Mouse (Mus musculus) embryonic facial prominence, embryonic 15.5 days (tissue): ENCODE measurements around the gene Pik3r6. TPM values are rescaled to one million over a fixed set of nuclear protein-coding genes. Genes with fewer than 3 reads are reported as not detected.

Experiments
- ATAC-seq: fragments of 200-750 bp; cut with Nextera tagmentation; 2 replicates; pipeline ENCODE4 v1.8.0; 2017; ENCODE audit warnings: low read depth, moderate TSS enrichment; ENCODE audit not compliant: insufficient number of reproducible peaks, low FRiP score, low TSS enrichment
- H3K27ac ChIP-seq: fragments of 300-500 bp; sonication (generic); replicated peaks from 2 replicates; pipeline ENCODE4 v1.5.1; 2015; ENCODE audit warnings: mild to moderate bottlenecking, inconsistent platforms
- H3K27me3 ChIP-seq: fragments of 300-500 bp; sonication (generic); 2 replicates; pipeline ENCODE4 v1.6.1; 2015; ENCODE audit warnings: inconsistent platforms
- H3K36me3 ChIP-seq: fragments of 300-500 bp; sonication (generic); 2 replicates; pipeline ENCODE4 v1.6.1; 2015; ENCODE audit warnings: mild to moderate bottlenecking, inconsistent platforms
- H3K4me1 ChIP-seq: fragments of 300-500 bp; sonication (generic); 2 replicates; pipeline ENCODE4 v1.6.1; 2015; ENCODE audit warnings: inconsistent platforms
- H3K4me2 ChIP-seq: fragments of 300-500 bp; sonication (generic); replicated peaks from 2 replicates; pipeline ENCODE4 v1.6.1; 2015; ENCODE audit warnings: mild to moderate bottlenecking, inconsistent platforms
- H3K4me3 ChIP-seq: fragments of 300-500 bp; sonication (generic); replicated peaks from 2 replicates; pipeline ENCODE4 v1.5.1; 2015; ENCODE audit warnings: mild to moderate bottlenecking, inconsistent platforms
- H3K9ac ChIP-seq: fragments of 300-500 bp; sonication (generic); 2 replicates; pipeline ENCODE4 v1.6.1; 2015; ENCODE audit warnings: inconsistent platforms
- H3K9me3 ChIP-seq: fragments of 300-500 bp; sonication (generic); replicated peaks from 2 replicates; pipeline ENCODE4 v1.6.1; 2016; ENCODE audit warnings: inconsistent platforms
- WGBS: fragments of 180-500 bp; shearing (Covaris S2); methylation state at CpG from one replicate; pipeline ENCODE4 v1.1.7; 2015; 5-methylcytosine and 5-hydroxymethylcytosine counted together
- polyA plus RNA-seq: library from polyadenylated mRNA; unstranded; fragments of >200 nt; fragmentation: Nextera tagmentation; extraction: Ambion mirVana; gene quantifications from 2 replicates; pipeline ENCODE4 v1.2.1, GENCODE M21; 2015

Gene Pik3r6
- polyA plus RNA-seq: 2.7 and 3.9 TPM in 2 replicates

DNA sequence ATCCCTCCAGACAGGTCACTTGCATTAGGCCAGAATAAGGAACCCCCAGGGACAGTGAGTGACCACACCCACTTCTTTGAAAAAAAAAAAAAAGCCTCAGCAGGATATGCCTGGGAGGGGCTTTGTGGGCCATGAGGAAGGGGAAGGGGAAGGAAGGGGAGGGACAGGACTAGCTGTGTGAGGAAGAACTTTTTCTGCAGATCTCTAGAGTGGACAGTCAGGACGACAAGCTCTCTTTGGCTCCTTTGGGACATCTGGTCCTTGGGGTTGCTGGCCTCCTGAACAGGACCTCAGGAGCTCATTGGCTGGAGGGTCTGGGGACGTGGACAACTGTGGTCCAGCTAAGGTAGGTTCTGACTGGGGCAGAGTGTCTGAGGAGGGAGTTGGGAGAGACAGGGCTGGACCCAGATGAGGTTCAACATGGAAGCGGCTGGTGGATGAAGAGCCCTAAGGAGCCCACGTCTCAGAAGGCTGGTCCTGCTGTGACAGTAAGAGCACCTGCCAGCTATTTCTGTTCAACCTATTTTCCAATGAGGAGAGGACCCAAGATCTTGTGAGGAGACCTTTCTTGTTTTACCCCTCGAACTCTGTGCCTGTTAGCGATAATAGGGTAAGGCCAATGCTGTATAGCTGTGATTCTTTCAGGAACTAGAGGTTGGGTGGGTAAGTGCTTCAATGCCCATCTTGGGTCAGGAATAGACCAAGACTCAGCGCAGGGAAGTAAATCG lies at the start of gene Pik3r6:
Gene Pik3r6 (plus strand): TSS at position 118 of the 728 bp plus-strand sequence.
- 83% methylated on average over 8 of the region's 8 CpGs for whole genome bisulfite sequencing
- Histone ChIP-seq H3K4me1 (no peaks in the 10 kb centered on the region), H3K9ac (no peak within 1 kb of the TSS), H3K36me3 (no peaks in the 10 kb centered on the region), H3K27me3 (no peaks in the 10 kb centered on the region), H3K27ac (no peak within 1 kb of the TSS), H3K4me2 (0 out of 2 replicates have a peak within 1 kb of the TSS, but pooled peaks have one; percentile 8), H3K4me3 (peak within 1 kb of the TSS; percentile 11; the same call in 1 of the 2 replicates), H3K9me3 (no peaks in the 10 kb centered on the region)
- ATAC-seq: no peak

DNA sequence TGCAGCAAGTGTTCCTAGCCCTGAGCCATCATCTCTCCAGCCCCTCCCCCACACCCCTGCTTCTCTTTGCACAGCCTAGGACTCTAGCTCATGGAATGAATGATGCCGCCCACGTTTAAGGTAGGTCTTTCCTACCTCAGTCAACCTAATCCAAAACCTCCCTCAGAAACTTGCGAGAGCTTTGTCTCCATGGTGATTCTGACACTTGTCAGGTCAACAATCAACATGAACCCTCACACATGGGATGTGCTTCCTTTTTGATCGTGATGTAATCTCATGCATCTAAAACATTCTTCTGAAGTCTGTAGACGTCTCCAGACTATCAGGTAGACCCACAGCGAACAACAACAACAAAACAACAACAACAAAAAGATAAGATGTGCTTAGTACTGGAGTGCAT lies 49.5 kb upstream of the Pik3r6 start:
- H3K9me3 ChIP-seq: no peaks in the 10 kb centered on the region
- H3K27ac ChIP-seq: no peak overlapping the region
- WGBS: 70% methylated on average over 6 of the region's 6 CpGs
- H3K36me3 ChIP-seq: no peaks in the 10 kb centered on the region
- no peak overlapping the region for H3K4me2 ChIP-seq
- no peak overlapping the region for H3K9ac ChIP-seq
- peaks cover 9% of the 10 kb centered on the region; the same call in 1 of the 2 replicates for H3K4me1 ChIP-seq
- H3K4me3 ChIP-seq: no peak overlapping the region
- no peak for ATAC-seq
- H3K27me3 ChIP-seq: no peaks in the 10 kb centered on the region

DNA sequence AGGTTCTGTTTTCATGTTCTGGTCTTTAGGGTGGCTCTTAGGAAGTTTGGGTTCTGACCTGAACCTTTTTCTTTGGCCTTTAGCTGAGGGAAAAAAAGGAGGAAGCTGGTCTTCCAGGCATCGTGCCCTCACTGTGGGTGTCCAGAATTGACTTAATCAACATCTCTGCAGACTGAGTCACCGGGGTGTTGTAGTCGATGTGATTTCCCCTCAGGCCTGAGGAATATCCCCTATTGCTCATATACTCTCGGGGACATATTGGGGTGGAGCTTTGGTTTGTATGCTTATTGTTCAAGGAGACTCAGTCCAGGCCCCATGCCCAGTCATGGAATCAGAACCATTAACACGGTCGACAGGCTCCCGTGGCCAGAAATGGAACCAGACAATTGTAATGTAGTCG lies 44.7 kb upstream of the Pik3r6 start:
- Histone ChIP-seq H3K9me3 (no peaks in the 10 kb centered on the region), H3K4me2 (no peak overlapping the region), H3K9ac (no peak overlapping the region), H3K27ac (no peak overlapping the region), H3K27me3 (0 out of 2 replicates have a peak, but pooled peaks cover 7% of the 10 kb centered on the region), H3K4me1 (no peaks in the 10 kb centered on the region), H3K36me3 (no peaks in the 10 kb centered on the region), H3K4me3 (no peak overlapping the region)
- 75% methylated on average over 8 of the region's 8 CpGs for WGBS
- no peak for ATAC-seq

DNA sequence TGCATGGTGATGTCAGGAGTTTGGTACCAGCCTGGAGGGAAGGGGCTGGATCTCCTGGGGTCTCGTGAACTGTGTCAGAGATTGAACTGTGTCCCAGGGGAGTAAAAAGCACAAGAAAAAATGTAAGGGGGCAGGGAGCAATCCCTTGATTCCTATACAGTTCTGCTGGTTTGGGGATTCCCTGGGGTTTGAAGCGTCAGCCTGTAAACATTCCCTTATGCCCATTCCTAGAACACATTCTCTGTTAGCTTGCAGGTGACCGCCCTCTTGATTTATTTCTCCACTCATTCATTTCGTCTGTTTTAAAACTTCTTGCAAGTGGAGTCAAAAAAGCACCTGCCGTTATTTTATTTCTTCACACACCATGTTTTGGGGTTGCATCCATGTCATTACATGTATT lies 43.8 kb upstream of the Pik3r6 start:
- WGBS: 73% methylated on average over 5 of the region's 5 CpGs
- no peaks in the 10 kb centered on the region for H3K9me3 ChIP-seq
- no peak overlapping the region for H3K27ac ChIP-seq
- H3K36me3 ChIP-seq: no peaks in the 10 kb centered on the region
- no peak overlapping the region for H3K4me2 ChIP-seq
- H3K4me3 ChIP-seq: no peak overlapping the region
- no peaks in the 10 kb centered on the region for H3K4me1 ChIP-seq
- H3K9ac ChIP-seq: no peak overlapping the region
- no peak for ATAC-seq
- 0 out of 2 replicates have a peak, but pooled peaks cover 12% of the 10 kb centered on the region for H3K27me3 ChIP-seq

DNA sequence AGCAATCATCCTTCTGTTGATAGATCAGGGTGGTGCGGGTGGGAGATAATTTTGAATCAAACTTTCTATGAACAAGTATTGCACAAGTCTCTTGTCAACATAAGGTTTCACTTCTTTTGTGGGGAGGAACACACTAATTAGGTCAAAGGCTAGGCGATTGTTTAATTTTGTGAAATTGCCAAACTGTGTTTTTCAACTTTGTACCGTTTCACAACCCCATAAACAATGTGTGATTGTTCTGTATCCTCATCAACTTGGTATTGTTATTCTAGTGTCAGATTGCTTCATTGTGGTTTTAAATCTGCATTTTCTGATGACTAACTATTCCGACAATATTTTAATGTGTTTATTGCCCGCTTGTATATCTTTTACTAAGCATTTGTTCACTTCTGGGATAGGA lies 43.3 kb upstream of the Pik3r6 start:
- Histone ChIP-seq H3K4me1 (no peaks in the 10 kb centered on the region), H3K27me3 (0 out of 2 replicates have a peak, but pooled peaks cover 12% of the 10 kb centered on the region), H3K27ac (no peak overlapping the region), H3K36me3 (no peaks in the 10 kb centered on the region), H3K4me2 (no peak overlapping the region), H3K9me3 (no peaks in the 10 kb centered on the region), H3K4me3 (no peak overlapping the region), H3K9ac (no peak overlapping the region)
- 71% methylated on average over 5 of the region's 5 CpGs for WGBS
- no peak for ATAC-seq

DNA sequence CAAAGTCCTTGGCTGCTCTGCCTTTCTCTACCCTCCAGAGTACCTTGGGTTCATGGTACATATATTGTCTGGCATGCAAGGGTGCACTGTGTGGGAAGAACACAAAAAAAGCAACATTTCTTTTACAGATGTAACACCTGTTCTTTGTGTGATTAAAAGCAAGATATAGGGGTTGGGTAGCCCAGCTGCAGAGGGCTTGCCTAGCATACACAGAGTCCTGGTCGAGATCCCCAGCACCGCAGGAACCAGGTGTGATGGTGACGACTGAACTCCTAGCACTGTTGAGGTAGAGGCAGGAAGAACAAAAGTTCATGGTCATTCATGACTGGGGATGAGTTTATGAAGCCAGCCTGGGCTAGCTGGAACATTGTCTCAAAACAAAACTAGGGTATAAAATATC lies 40.1 kb upstream of the Pik3r6 start:
- no peak for ATAC-seq
- H3K9ac ChIP-seq: no peak overlapping the region
- 72% methylated on average over 3 of the region's 3 CpGs for WGBS
- no peaks in the 10 kb centered on the region for H3K9me3 ChIP-seq
- no peak overlapping the region for H3K4me3 ChIP-seq
- H3K4me1 ChIP-seq: no peaks in the 10 kb centered on the region
- H3K27ac ChIP-seq: no peak overlapping the region
- H3K4me2 ChIP-seq: no peak overlapping the region
- H3K27me3 ChIP-seq: 0 out of 2 replicates have a peak, but pooled peaks cover 12% of the 10 kb centered on the region
- no peaks in the 10 kb centered on the region for H3K36me3 ChIP-seq

DNA sequence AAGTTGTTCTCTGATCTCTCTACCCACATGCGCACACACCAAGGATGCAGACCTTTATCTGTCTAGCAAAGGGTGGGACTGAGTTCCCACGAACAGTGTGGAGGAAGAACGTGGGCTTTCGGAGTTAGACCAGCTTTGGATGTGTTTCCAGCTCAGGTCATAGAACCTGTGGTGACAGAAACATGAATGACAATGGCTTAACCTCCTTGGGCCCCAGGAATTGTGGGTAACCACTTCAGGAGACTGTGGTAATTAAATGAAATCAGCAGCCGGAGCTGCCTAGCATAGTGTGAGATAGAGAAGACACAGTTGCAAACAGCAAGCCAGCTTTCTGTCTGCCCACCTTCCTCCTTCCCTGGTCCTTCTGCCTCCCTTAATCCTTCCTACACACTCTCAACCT lies 38.6 kb upstream of the Pik3r6 start:
- H3K9me3 ChIP-seq: no peaks in the 10 kb centered on the region
- no peak overlapping the region for H3K4me2 ChIP-seq
- no peak for ATAC-seq
- 0 out of 2 replicates have a peak, but pooled peaks cover 12% of the 10 kb centered on the region for H3K27me3 ChIP-seq
- WGBS: 71% methylated on average over 5 of the region's 5 CpGs
- no peaks in the 10 kb centered on the region for H3K36me3 ChIP-seq
- H3K4me3 ChIP-seq: no peak overlapping the region
- H3K9ac ChIP-seq: no peak overlapping the region
- no peak overlapping the region for H3K27ac ChIP-seq
- H3K4me1 ChIP-seq: no peaks in the 10 kb centered on the region

DNA sequence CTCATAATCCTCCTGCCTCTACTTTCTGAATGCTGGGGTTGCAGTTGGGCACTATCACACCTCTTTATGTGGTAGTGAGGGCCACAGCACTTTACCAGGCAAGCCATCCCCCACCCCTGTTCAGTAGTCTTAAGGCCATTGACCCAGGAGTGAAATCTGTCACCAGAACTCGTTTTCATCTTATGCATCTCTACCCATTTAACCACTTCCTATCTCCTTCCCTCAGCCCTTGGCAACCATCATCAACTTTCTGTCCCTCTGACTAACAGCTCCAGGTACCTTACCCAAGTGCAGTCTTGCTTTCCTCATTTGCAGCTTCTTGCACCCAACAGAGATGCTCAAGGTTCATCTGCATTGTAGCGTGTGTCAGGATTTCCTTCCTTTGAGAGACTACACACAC lies 37.7 kb upstream of the Pik3r6 start:
- Histone ChIP-seq H3K4me2 (no peak overlapping the region), H3K27ac (no peak overlapping the region), H3K4me1 (no peaks in the 10 kb centered on the region), H3K4me3 (no peak overlapping the region), H3K27me3 (0 out of 2 replicates have a peak, but pooled peaks cover 12% of the 10 kb centered on the region), H3K36me3 (no peaks in the 10 kb centered on the region), H3K9me3 (no peaks in the 10 kb centered on the region), H3K9ac (no peak overlapping the region)
- WGBS: 62% methylated on average over 2 of the region's 2 CpGs
- no peak for ATAC-seq

DNA sequence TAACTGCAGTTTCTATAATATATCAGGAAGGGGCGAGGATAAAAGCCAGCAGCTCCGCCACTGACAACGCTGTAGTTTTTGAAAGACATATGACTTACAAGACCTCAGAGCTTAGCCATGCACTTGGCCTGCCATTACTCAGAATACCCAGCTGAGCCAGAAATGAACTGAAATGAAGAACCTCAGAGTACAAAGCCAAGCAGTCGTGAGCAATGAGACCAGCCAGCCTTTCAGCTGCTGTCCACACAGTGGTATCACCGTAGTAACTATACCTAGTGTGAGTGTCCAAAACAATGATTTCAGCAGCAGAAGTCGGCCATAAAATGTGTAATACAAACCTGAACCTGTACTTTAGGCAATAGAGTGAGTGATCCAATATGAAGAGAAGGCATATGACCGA lies 35.4 kb upstream of the Pik3r6 start:
- Histone ChIP-seq H3K4me2 (no peak overlapping the region), H3K4me1 (no peaks in the 10 kb centered on the region), H3K9me3 (no peaks in the 10 kb centered on the region), H3K9ac (no peak overlapping the region), H3K27me3 (0 out of 2 replicates have a peak, but pooled peaks cover 5% of the 10 kb centered on the region), H3K4me3 (no peak overlapping the region), H3K27ac (no peak overlapping the region), H3K36me3 (no peaks in the 10 kb centered on the region)
- ATAC-seq: no peak
- 81% methylated on average over 7 of the region's 7 CpGs for WGBS

DNA sequence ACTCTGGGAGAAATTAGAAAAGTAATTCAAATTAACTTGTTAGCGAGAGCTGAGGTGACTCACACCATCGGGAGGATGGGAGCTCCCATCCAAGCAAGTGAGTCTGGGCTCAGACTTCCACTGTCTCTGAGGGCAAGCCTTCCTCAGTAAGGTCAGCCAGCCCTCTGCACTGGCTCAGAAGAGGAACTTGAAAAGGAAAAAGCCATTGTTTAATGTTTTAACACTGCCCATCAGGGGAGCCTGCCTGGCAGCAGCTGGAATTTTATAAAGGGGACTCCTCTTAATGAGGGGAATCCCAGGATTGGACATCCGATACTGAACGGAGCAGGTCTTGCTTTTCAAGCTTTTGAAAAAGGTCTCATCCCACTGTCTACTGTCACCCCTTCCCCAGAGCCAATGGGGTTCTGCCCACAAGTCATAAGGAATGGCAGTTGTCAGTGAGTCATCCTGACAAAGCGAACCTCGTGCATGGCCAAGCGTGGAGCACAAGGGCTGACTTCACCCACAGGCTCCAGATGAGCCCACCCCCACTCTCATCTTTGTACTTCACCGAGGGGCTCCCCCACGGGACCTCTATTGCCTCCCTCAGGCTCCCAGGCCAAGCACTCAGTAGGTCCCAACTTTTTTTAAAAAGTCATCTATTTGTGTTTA lies 34.7 kb upstream of the Pik3r6 start:
- Histone ChIP-seq H3K4me2 (no peak overlapping the region), H3K27ac (no peak overlapping the region), H3K4me1 (no peaks in the 10 kb centered on the region), H3K36me3 (no peaks in the 10 kb centered on the region), H3K4me3 (no peak overlapping the region), H3K9me3 (no peaks in the 10 kb centered on the region), H3K9ac (no peak overlapping the region), H3K27me3 (0 out of 2 replicates have a peak, but pooled peaks cover 5% of the 10 kb centered on the region)
- ATAC-seq: no peak
- WGBS: 68% methylated on average over 9 of the region's 9 CpGs

DNA sequence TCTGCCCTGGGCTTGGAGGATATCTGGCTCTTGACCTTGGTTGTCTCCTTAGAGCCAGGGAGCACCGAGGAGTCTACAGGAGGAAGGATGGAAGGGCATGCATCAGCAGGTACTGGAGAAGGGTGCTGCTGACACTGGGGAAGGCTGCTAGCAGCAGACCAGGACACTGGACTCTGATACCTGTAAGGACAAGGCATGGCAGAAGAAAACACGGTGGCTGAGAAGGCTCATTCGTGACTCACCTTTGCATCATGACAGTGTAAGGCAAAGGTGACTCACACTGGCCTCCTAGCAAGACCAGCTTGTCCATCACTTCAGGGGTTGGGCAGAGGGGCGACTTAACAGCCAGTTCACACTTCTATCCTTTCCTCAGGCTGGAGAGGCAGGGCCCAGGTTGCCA lies 33.9 kb upstream of the Pik3r6 start:
- 73% methylated on average over 4 of the region's 4 CpGs for WGBS
- ATAC-seq: no peak

More for the DNA sequence above, 33.9 kb upstream of the Pik3r6 start:
- Histone ChIP-seq H3K27ac (no peak overlapping the region), H3K4me3 (no peak overlapping the region), H3K9ac (no peak overlapping the region), H3K4me2 (no peak overlapping the region), H3K27me3 (no peaks in the 10 kb centered on the region), H3K36me3 (no peaks in the 10 kb centered on the region), H3K4me1 (no peaks in the 10 kb centered on the region), H3K9me3 (no peaks in the 10 kb centered on the region)
